Mouse (Mus musculus): ENCODE results near the gene F830045P16Rik.

DNA sequence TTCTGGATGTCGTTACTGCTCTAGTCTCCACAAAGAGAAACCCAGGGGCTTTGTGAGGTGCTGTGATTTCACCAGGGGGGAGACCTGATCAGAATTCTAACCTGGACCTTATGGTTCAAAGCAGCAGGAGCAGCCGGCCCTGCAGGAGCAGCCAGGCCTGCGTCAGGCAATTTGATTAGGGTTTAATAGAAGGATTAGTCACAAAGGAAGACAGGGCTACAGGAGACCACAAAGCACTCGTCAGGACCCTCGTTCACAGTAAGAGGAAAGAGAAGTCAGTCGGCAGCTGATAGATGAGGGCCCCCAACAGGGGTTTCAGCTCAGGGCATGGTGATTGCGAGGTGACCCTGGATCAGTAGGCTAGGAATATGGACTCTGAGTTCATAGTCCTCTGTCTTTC, 958 bp upstream of the F830045P16Rik start:
- no peak for TF ChIP-seq CTCF (conservative IDR thresholded peaks at IDR 0.05 in 1 of 2, IDR thresholded peaks at IDR 0.05 in 1 of 2; ENCODE audit: low read depth in 2 of 2, low read length in 2 of 2)
- TF ChIP-seq USF2 (conservative IDR thresholded peaks at IDR 0.05; ENCODE audit: low read depth, low read length), result no peak
- no peak for TF ChIP-seq POLR2A (IDR thresholded peaks at IDR 0.05; ENCODE audit: low read depth, low read length)
- TF ChIP-seq EP300 (IDR thresholded peaks at IDR 0.05; ENCODE audit: low read length), result no peak
- TF ChIP-seq TBP (conservative IDR thresholded peaks at IDR 0.05; ENCODE audit: low read depth, low read length), result no peak
- no peak for TF ChIP-seq UBTF (IDR thresholded peaks at IDR 0.05; ENCODE audit: low read depth, low read length)
- no peak for TF ChIP-seq E2F4 (IDR thresholded peaks at IDR 0.05; ENCODE audit: insufficient replicate concordance, low read depth, low read length)
- no peak for TF ChIP-seq CHD2 (IDR thresholded peaks at IDR 0.05; ENCODE audit: low read length)
- no peak for TF ChIP-seq MYC (IDR thresholded peaks at IDR 0.05; ENCODE audit: low read depth, low read length)
- no peak for TF ChIP-seq MAZ (IDR thresholded peaks at IDR 0.05; ENCODE audit: low read depth, low read length)
- TF ChIP-seq ETS1 (conservative IDR thresholded peaks at IDR 0.05; ENCODE audit: low read depth, low read length), result no peak
- TF ChIP-seq RCOR1 (conservative IDR thresholded peaks at IDR 0.05; ENCODE audit: low read depth, low read length), result no peak
- TF ChIP-seq KAT2A (IDR thresholded peaks at IDR 0.05; ENCODE audit: insufficient replicate concordance, low read length), result no peak
- TF ChIP-seq JUND (conservative IDR thresholded peaks at IDR 0.05; ENCODE audit: low read depth, low read length), result no peak
